Mouse (Mus musculus) heart, postnatal 0 days (tissue): ENCODE results near the gene Pgd.

Experiments used
- CTCF ChIP-seq: IDR thresholded peaks from 2 replicates; pipeline ENCODE4 v1.5.1; 2016; ENCODE audit warnings: antibody characterized with exemption, control low read depth, low read depth
- EP300 ChIP-seq: IDR thresholded peaks from 2 replicates; pipeline ENCODE4 v1.6.1; 2016; ENCODE audit warnings: antibody characterized with exemption, low read depth

DNA sequence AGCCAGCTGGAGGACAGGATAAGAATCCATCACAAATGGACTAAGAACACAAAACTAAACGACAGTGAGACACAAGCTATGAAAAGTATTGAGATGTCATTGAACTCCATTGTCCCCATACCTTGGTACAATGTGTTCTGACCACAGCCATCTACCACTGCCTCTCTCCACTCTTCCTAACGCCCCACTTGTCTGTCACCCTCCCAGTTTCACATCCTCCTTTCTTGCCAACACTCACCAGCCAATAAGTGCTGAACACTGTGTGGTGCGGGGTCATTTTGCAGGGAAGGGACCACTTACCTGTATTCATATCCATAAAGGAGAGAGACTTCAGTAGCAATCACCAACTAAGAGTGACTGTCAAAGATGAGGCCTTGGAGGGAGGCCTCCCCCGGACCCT is 34.5 kb upstream of the Pgd start:
- TF ChIP-seq CTCF (no peak), EP300 (no peak)
